Mouse (Mus musculus): ENCODE data around the gene Cyp4f18. TPM values are rescaled to one million over a fixed set of nuclear protein-coding genes. Genes with fewer than 3 reads are reported as not detected.
"Not testable (repeated sequence)": the region's sequence is repeated elsewhere in the genome, so short reads cannot be mapped to it uniquely, and the experiment has no call there.

The Cyp4f18 gene
- total RNA-seq, 2 experiments from 2014 or later, result 4.8 to 6.0 TPM

GRCm38 (mm10) chr8:71981032-71981431 lies 28.4 kb downstream of the Cyp4f18 start:
- no peak for DNase-seq

DNA sequence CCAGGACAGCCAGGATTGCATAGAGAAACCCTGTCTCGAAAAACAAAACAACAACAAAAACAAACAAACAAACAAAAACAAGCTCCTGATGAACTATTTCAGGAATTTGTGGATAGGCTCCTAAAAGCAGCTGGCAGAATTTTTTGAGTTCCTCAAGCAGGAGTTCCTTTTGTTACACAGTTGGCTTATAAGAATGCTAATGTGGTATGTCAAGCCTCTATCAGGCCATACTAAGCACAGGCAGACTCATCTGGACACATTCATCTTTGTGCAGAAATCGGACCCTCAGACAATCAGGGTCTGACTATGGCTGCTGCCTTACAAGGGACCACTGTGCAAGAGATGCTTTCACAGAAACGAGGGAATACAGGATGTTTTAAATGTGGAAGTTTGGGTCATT lies 35.2 kb downstream of the Cyp4f18 start:
- DNase-seq, result no peak

DNA sequence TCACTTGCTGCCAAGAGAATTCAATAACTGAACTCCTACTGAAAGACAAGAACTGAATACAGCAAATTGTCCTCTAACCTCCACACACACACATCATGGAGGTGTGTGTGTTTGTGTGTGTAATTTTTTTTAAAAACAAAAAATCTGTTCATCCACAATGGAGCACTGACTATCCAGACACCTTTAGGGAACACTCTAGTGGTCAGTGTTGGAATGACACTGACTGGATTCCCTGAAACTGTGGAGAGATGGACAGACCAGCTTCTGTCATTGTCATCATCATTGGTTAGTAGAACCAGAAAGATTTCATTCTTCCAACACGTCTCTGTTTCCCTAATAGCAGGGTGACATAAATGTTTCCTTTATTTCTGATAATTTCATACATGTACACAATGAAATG lies 37.5 kb downstream of the Cyp4f18 start:
- DNase-seq, result peak; percentile 16 to 47

GRCm38 (mm10) chr8:71968636-71969035 lies 40.8 kb downstream of the Cyp4f18 start:
- DNase-seq, result no peak

- no peak for DNase-seq
These were observed 41.3 kb downstream of the Cyp4f18 start for GRCm38 (mm10) chr8:71968100-71968499.

DNA sequence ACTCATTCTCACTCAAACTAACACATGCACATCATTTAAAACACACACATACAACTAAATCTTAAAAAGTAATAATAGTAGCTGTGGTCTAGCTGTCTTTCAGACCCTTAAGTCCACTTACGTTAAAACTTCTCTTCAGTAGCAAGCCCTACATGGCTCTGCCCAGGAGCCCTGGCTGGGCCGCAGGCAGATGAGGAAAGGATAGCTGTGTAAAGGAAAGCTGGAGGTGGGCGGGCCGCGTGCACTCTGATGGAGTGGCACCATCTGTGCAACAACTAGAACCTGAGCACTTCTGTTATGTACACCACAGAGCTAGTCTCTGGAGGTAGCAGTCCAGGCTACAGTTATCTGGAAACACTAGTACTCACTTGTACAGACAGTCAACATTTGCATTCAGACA lies 42.2 kb downstream of the Cyp4f18 start:
- no peak for DNase-seq

GRCm38 (mm10) chr8:71966411-71966810 lies 43.0 kb downstream of the Cyp4f18 start:
- no peak for DNase-seq

- peak; percentile 58 to 72 for DNase-seq
These were observed 44.3 kb downstream of the Cyp4f18 start for GRCm38 (mm10) chr8:71965166-71965565.

- peak; percentile 59 to 77 for DNase-seq
These were observed 45.4 kb downstream of the Cyp4f18 start for GRCm38 (mm10) chr8:71964051-71964450.

DNA sequence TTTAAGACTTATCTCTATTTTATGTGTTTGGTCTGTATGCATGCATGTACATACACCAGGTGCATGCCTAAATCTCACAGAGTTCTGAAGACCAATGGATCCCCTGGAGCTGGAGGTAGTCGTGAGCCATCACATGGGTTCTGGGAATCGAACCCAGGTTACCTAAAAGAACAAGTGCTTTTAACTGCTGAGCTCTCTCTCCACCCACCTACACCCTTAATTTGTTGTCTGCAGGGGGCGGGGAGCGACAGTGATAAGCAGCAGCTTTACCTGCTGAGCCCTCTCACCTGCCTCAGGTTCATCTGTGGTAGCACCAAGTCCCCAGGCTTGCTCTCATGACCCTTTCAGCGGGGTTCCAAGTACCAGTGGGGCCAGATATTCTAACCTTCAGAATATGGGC lies 47.6 kb downstream of the Cyp4f18 start:
- DNase-seq, result no peak

DNA sequence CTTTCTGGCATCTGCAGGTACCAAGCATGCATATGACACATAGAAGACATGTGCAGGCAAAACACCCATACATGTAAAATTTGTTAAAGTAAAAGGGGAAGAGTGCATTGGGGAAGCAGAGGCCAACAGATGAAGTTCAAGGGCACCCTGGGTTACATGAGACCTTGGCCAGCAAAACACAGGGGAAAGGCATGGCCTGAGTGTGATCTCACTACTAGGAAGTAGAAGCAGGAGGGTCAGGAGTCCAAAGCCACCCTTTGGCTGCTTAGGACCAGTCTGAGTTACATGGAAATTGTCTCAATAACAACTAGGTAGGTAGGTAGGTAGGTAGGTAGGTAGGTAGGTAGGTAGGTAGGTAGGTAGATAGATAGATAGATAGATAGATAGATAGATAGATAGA lies 48.9 kb downstream of the Cyp4f18 start:
- DNase-seq, result peak in 1 of 2 experiments; percentile 41

GRCm38 (mm10) chr8:71954666-71955065 lies 54.8 kb downstream of the Cyp4f18 start:
- no peak for DNase-seq

- not testable (repeated sequence) for DNase-seq
These were observed 56.3 kb downstream of the Cyp4f18 start for GRCm38 (mm10) chr8:71952961-71953700.

- DNase-seq, result no peak
These were observed 56.9 kb downstream of the Cyp4f18 start for GRCm38 (mm10) chr8:71952489-71952888.

GRCm38 (mm10) chr8:71951436-71952161 lies 57.8 kb downstream of the Cyp4f18 start:
- DNase-seq, result peak; percentile 5 to 9

GRCm38 (mm10) chr8:71950482-71951221 lies 58.8 kb downstream of the Cyp4f18 start, which contains the start of gene Zfp961:
Gene Zfp961, plus strand, starts transcription at chr8:71951038.
- peak; percentile 97 to 98 for DNase-seq

- DNase-seq, result no peak
These were observed 60.8 kb downstream of the Cyp4f18 start for GRCm38 (mm10) chr8:71948624-71949023.

DNA sequence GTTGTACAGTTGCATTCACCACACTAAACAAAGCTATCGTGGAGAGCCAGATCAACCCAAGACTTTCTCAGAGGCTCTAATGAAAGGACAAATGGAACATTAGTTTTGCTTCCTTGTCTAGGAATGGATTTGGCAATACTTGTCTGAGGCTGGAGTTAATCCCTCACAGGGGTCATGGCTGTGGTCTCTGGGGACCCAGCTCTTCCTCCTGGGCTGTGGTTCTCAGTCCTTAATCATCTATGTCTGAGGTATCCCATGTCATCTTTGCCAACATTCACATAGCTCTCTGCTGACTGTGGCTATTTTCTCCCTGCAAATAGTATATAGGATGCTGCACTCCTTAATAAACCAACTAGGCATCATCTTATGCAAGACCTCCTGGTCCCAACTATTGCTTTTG lies 67.7 kb downstream of the Cyp4f18 start:
- no peak for DNase-seq

DNA sequence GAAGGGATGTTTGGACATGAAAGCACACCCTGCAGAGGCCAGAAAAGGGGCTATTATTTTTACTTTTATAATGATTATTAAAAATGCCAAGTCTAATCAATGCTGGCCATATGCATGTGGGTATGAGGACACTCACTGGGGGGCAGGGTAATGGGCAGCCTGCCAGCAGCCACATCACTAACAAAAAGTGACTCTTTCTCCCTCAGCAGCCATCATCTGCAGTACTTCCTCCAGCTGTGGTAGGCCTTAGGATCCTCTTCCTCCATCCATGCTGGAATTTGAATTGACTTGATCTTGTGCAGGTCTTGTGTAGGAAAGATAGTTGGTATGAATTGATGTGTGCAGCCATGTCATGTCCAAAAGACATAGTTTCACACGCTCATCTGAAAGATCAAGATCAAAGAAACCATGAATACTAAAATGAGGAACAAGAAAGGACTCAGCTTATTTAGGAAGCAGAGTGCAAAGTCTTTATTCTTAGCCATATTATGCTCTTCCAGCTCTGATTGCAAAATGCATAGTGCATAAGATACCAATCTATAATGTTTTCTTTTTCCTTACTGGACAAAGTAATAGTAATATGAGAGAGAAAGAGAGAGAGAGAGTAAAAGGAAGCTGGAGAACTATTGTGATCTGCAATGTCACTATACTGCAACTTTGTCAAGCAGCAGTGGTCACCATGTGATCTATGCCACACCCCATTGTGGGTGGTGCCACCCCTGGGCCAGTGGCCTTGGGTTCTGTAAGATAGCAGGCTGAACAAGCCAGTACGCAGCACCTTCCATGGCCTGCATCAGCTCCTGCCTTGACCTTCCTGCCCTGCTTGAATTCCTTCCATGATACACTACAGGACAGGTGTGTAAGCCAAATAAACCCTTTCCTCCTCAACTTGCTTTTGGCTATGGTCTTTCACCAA lies 68.9 kb downstream of the Cyp4f18 start:
- no peak for DNase-seq
